Mouse (Mus musculus) cerebellum, adult 2 months (tissue): Measurements from ENCODE around the gene Apold1.

Source experiments
- CTCF ChIP-seq: fragments of 200-500 bp; IDR thresholded peaks from 2 replicates; pipeline ENCODE4 v1.5.1; 2011; ENCODE audit warnings: low read depth, mild to moderate bottlenecking, control low read depth, low read length, moderate library complexity, borderline replicate concordance; ENCODE audit not compliant: insufficient read depth
- POLR2A ChIP-seq: fragments of 200-500 bp; IDR thresholded peaks from 2 replicates; pipeline ENCODE4 v1.6.1; 2011; ENCODE audit warnings: low read length, control low read depth, borderline replicate concordance; ENCODE audit not compliant: insufficient read depth

GRCm38 (mm10) chr6:135017211-135017610, 35.7 kb downstream of the Apold1 start:
- TF ChIP-seq POLR2A (no peak), CTCF (no peak)
